Mouse (Mus musculus): ENCODE measurements around the gene Gltpd2. TPM values are rescaled to one million over a fixed set of nuclear protein-coding genes. Genes with fewer than 3 reads are reported as not detected.
"Not testable (repeated sequence)": the region's sequence is repeated elsewhere in the genome, so short reads cannot be mapped to it uniquely, and the experiment has no call there.

Gene Gltpd2
- polyA plus RNA-seq, 1 experiment from 2014 or later: 0.26 TPM

DNA sequence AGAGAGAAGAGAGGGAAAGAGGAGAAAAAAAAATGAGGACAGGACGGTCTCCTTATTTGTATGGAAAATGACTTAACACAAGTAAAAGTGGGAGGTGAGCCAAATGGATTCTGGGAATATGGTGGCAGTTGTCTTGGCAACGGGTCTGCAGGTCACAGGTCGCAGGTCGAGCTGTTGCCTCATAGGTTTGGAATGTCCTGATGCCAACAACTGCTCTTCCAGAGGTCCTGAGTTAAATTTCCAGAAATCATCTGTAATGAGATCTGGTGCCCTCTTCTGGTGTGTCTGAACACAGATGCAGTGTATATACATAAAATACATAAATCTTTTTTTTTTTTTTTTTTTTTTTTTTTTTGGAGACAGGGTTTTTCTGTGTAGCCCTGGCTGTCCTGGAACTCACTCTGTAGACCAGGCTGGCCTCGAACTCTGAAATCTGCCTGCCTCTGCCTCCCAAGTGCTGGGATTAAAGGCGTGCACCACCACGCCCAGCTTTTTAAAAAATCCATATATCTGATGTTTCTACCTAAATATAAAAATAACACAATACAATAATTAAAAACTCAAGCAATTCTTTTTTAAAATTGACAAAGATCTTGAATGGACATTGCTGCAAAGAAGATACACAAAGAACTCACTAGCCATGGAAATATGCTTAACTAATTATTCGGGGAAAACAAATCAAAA lies 4.5 kb downstream of the Gltpd2 start:
- not testable (repeated sequence) for H3K27me3 ChIP-seq; H3K27ac ChIP-seq (replicated peaks); ATAC-seq (ENCODE audit: low FRiP score, low read depth); H3K9ac ChIP-seq; H3K9me3 ChIP-seq; H3K4me2 ChIP-seq; H3K4me3 ChIP-seq
- Histone ChIP-seq H3K36me3 (peaks cover 18% of the 10 kb centered on the region), H3K4me1 (replicated peaks) (peaks cover 25% of the 10 kb centered on the region)
- 92% methylated on average over 8 of the region's 8 CpGs for WGBS

DNA sequence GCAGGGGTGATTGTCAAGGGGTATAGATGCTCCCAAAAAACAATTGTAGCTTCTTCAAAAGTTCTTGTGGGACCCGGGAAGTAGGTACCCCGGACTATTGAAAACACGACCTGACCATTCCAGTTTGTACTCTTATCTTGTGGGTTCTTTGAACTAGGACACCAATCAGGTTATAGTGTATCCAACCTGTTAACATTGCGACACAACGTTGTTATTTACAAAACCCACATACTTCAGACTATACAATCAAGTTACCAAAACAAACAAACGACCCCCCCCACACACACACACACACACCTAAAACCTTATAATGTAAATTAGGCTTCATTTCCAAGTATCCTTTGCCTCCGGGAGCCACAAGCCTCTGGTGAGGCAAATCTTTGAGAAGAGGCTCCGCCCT lies 5.8 kb downstream of the Gltpd2 start:
- 0 out of 2 replicates have a peak overlapping the region, but pooled peaks have one; percentile 35 for H3K9ac ChIP-seq
- no peaks in the 10 kb centered on the region for H3K9me3 ChIP-seq

DNA sequence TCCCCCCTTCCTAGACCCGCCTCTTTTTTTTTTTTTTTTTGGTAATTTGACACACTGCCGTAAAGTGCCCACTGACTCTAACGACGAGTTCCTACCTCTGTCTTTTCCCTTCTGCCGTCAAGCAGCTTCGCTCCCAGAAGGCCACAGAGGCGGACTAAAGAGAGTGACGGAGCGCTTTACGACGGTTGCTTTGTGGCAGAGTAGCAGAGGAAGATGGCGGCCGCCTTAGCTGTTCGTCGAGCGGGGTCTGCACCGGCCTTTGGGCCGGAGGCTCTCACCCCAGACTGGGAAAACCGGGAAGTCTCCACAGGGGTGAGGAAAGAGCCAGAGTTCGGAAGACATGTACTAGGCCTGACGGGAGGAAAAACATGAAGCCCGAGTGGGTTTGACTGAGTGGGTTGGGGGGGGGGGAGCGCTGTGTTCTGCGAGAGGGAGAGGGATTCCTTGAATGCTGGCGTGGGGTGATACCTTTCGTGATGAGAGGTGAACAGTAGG lies 6.2 kb downstream of the Gltpd2 start, which contains the start of gene Psmb6:
Gene Psmb6, plus strand, starts transcription at position 184 of the 495 bp plus-strand sequence.
- WGBS: under 1% methylated on average over 25 of the region's 26 CpGs
- peak; percentile 96 for ATAC-seq (ENCODE audit: low FRiP score, low read depth)
- Histone ChIP-seq H3K27ac (replicated peaks) (peak within 1 kb of the TSS; percentile 71), H3K4me1 (replicated peaks) (peaks cover 20% of the 10 kb centered on the region), H3K27me3 (no peaks in the 10 kb centered on the region), H3K4me3 (peak within 1 kb of the TSS; percentile 75), H3K9ac (peak within 1 kb of the TSS; percentile 62), H3K9me3 (no peaks in the 10 kb centered on the region), H3K4me2 (peak within 1 kb of the TSS; percentile 93), H3K36me3 (peaks cover 22% of the 10 kb centered on the region)

More for the DNA sequence above, 5.8 kb downstream of the Gltpd2 start:
- Histone ChIP-seq H3K27me3 (no peaks in the 10 kb centered on the region), H3K4me1 (replicated peaks) (peaks cover 25% of the 10 kb centered on the region), H3K27ac (replicated peaks) (no peak overlapping the region), H3K4me2 (peak overlapping the region; percentile 93), H3K36me3 (peaks cover 22% of the 10 kb centered on the region), H3K4me3 (peak overlapping the region; percentile 75)
- 8% methylated on average over 8 of the region's 8 CpGs for WGBS
- ATAC-seq (ENCODE audit: low FRiP score, low read depth): peak; percentile 9; the same call in 1 of the 2 replicates

GRCm38 (mm10) chr11:70525726-70526125 lies 6.7 kb downstream of the Gltpd2 start:
- peak overlapping the region; percentile 93 for H3K4me2 ChIP-seq
- H3K9me3 ChIP-seq: no peaks in the 10 kb centered on the region
- WGBS: 2% methylated on average over 12 of the region's 12 CpGs
- peak overlapping the region; percentile 71 for H3K27ac ChIP-seq (replicated peaks)
- peak overlapping the region; percentile 75 for H3K4me3 ChIP-seq
- H3K4me1 ChIP-seq (replicated peaks): peaks cover 18% of the 10 kb centered on the region
- H3K27me3 ChIP-seq: no peaks in the 10 kb centered on the region
- H3K36me3 ChIP-seq: peaks cover 22% of the 10 kb centered on the region
- peak overlapping the region; percentile 62 for H3K9ac ChIP-seq
- peak; percentile 17; the same call in 1 of the 2 replicates for ATAC-seq (ENCODE audit: low FRiP score, low read depth)

- Histone ChIP-seq H3K9me3 (no peaks in the 10 kb centered on the region), H3K9ac (peak overlapping the region; percentile 62), H3K4me3 (peak overlapping the region; percentile 75), H3K27me3 (no peaks in the 10 kb centered on the region), H3K27ac (replicated peaks) (no peak overlapping the region), H3K4me1 (replicated peaks) (peaks cover 18% of the 10 kb centered on the region), H3K36me3 (peaks cover 22% of the 10 kb centered on the region), H3K4me2 (peak overlapping the region; percentile 93)
- ATAC-seq (ENCODE audit: low FRiP score, low read depth): no peak
- whole genome bisulfite sequencing: 91% methylated on average over 12 of the region's 12 CpGs
Measured at GRCm38 (mm10) chr11:70526211-70526610, 7.2 kb downstream of the Gltpd2 start.

DNA sequence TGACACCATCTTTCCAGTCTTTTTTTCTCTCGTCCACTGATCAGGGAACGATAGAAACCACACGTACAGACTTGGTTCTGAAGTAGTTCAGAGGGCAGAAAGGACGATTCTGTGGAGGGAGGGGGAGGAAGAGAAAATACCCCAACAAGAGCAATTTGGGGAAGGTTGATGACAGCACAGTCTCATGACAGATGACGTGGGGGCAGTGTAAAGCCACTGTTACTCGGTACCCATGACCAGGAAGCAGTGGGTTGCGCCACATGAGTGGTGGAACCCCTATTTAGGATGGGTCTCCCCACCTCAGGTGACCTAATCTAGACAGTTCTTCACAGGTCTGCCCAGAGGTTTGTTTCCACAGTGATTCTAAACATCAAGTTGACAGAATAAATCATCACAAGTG lies 9.6 kb downstream of the Gltpd2 start:
- Histone ChIP-seq H3K36me3 (peaks cover 22% of the 10 kb centered on the region), H3K9ac (no peak overlapping the region), H3K4me3 (no peak overlapping the region), H3K27me3 (no peaks in the 10 kb centered on the region), H3K4me1 (replicated peaks) (peaks cover 18% of the 10 kb centered on the region), H3K27ac (replicated peaks) (no peak overlapping the region), H3K4me2 (no peak overlapping the region), H3K9me3 (no peaks in the 10 kb centered on the region)
- ATAC-seq (ENCODE audit: low FRiP score, low read depth): no peak
- 92% methylated on average over 7 of the region's 7 CpGs for WGBS

DNA sequence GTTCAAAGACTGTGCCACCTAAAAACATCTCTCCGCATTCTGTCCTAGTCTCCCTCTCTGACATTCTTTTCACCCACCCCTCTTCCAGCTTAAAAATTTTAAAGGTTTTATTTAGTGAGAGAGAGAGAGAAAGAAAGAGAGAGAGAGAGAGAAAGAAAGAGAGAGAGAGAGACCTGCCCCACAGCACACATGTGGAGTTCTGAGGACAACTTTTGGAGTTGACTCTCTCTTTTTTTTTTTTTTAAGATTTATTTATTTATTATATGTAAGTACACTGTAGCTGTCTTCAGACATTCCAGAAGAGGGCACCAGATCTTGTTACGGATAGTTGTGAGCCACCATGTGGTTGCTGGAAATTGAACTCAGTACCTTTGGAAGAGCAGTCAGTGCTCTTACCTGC lies 12.1 kb downstream of the Gltpd2 start:
- not testable (repeated sequence) for H3K4me3 ChIP-seq; H3K27me3 ChIP-seq; H3K27ac ChIP-seq (replicated peaks); H3K9me3 ChIP-seq; H3K4me1 ChIP-seq (replicated peaks); H3K4me2 ChIP-seq; ATAC-seq (ENCODE audit: low FRiP score, low read depth); H3K9ac ChIP-seq
- H3K36me3 ChIP-seq: peaks cover 22% of the 10 kb centered on the region
- 81% methylated on average over 2 of the region's 2 CpGs for WGBS

GRCm38 (mm10) chr11:70532839-70533238 lies 13.8 kb downstream of the Gltpd2 start, which contains the start of gene Gm40193:
TSS of gene Gm40193 (minus strand) at chr11:70532939.
- no peak within 1 kb of the TSS for H3K4me3 ChIP-seq
- H3K4me2 ChIP-seq: no peak within 1 kb of the TSS
- H3K27me3 ChIP-seq: no peaks in the 10 kb centered on the region
- H3K4me1 ChIP-seq (replicated peaks): no peaks in the 10 kb centered on the region
- 91% methylated on average over 6 of the region's 6 CpGs for WGBS
- no peak for ATAC-seq (ENCODE audit: low FRiP score, low read depth)
- H3K36me3 ChIP-seq: peaks cover 9% of the 10 kb centered on the region
- H3K27ac ChIP-seq (replicated peaks): no peak within 1 kb of the TSS
- H3K9me3 ChIP-seq: no peaks in the 10 kb centered on the region
- no peak within 1 kb of the TSS for H3K9ac ChIP-seq

DNA sequence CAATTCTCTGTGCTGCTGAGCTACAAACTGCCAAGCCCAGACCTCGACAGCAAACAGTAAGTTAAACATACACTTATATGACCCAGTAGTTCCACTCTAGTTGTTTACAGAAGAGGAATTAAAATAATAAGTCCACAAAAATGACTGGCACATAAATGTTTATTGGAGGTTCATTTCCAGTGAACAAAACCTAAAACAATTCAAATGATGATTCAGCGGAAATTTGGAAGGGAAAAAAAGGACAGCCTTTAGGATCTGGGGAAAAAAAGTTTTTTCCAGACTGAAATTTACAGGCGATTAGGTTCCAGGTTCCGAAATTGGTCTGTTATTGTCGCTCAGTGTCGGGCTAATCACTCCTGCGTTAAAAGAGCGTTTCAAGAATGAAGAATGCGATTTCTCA lies 20.4 kb downstream of the Gltpd2 start:
- Histone ChIP-seq H3K4me3 (peak overlapping the region; percentile 69), H3K27me3 (no peaks in the 10 kb centered on the region), H3K27ac (replicated peaks) (no peak overlapping the region), H3K9ac (peak overlapping the region; percentile 60), H3K36me3 (no peaks in the 10 kb centered on the region), H3K4me1 (replicated peaks) (peaks cover 12% of the 10 kb centered on the region), H3K9me3 (no peaks in the 10 kb centered on the region), H3K4me2 (peak overlapping the region; percentile 82)
- WGBS: 18% methylated on average over 9 of the region's 9 CpGs
- no peak for ATAC-seq (ENCODE audit: low FRiP score, low read depth)

DNA sequence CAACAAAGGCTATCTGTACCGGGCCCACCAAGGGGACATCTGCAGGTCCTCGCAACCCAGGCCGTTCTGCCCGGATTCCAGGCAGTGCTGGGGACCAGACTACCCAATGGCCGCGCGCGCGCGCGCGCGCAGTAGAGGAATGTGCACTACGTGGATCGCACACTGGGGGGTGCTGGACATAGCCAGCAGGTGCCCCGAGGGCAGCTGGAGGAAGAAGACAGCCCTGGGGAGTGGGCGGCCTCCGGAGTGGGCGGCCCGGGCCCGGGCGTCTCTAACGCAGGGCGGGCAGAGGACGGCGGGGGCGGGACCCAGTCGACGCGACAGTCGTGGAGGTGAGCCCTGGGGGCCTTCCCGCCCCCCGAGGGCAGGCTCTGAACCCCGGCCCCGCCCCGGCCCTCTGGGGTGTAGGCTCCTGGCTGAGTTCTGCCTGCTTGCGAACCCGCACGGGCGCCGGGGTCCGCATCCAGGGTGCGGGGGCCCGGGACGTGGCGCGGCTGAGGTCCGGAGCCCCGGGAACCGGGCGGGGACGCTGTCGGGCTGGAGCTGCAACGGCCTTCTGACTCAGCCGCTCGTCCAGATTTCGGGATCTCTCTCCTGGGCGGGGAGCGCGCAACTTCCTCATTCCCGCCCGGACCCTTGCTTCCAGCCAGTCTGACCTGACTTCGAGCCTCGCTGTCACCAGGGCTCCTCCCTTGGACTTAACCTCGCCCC lies 21.0 kb downstream of the Gltpd2 start, which contains the start of gene Pld2:
Gene Pld2, plus strand, starts transcription at position 188 of the 711 bp plus-strand sequence.
- no peaks in the 10 kb centered on the region for H3K9me3 ChIP-seq
- no peaks in the 10 kb centered on the region for H3K36me3 ChIP-seq
- peak within 1 kb of the TSS; percentile 69 for H3K4me3 ChIP-seq
- H3K4me1 ChIP-seq (replicated peaks): peaks cover 12% of the 10 kb centered on the region
- no peaks in the 10 kb centered on the region for H3K27me3 ChIP-seq
- peak within 1 kb of the TSS; percentile 82 for H3K4me2 ChIP-seq
- ATAC-seq (ENCODE audit: low FRiP score, low read depth): peak; percentile 93
- H3K27ac ChIP-seq (replicated peaks): peak within 1 kb of the TSS; percentile 66
- H3K9ac ChIP-seq: peak within 1 kb of the TSS; percentile 60
- under 1% methylated on average over 60 of the region's 65 CpGs for WGBS

DNA sequence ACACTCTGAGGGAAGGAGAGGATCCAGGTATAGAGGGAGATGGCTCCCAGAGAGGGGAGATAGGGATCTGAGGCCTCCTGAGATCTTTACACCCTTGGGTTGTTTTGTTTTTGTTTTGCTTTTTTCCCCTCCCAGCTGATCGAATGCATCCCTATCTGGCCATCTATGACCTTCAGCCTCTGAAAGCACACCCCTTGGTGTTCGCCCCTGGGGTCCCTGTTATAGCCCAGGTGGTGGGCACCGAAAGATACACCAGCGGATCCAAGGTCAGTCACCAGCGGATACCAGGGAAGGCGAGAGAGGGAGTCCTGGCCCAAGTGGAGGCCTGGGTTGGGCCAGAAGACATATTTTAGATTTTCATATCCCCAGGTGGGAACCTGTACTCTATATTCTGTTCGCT lies 21.9 kb downstream of the Gltpd2 start:
- H3K4me2 ChIP-seq: peak overlapping the region; percentile 82
- H3K9me3 ChIP-seq: no peaks in the 10 kb centered on the region
- peaks cover 12% of the 10 kb centered on the region for H3K4me1 ChIP-seq (replicated peaks)
- no peak for ATAC-seq (ENCODE audit: low FRiP score, low read depth)
- H3K9ac ChIP-seq: 0 out of 2 replicates have a peak overlapping the region, but pooled peaks have one; percentile 60
- H3K36me3 ChIP-seq: no peaks in the 10 kb centered on the region
- 85% methylated on average over 7 of the region's 7 CpGs for WGBS
- H3K4me3 ChIP-seq: peak overlapping the region; percentile 69
- H3K27me3 ChIP-seq: no peaks in the 10 kb centered on the region
- H3K27ac ChIP-seq (replicated peaks): 0 out of 2 replicates have a peak overlapping the region, but pooled peaks have one; percentile 66

DNA sequence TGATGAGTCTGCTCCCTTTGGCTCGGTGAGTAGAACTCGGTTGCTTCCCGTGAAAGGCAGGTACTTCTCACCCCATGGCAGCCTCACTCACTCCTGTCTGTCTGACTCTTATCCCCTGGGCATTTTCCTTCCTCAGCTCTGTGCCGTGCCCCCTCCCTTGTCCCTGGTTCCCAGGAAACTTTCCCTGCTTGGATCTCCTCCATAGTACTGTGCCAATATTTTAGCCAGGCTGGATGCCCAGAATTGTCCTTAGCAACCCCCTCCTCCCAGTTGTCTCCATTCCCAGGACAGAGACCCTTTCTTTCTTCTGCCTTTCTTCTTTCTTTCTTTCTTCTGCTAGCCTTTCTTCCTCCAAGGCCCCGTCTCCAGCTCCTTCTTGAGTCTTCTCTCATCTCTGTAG lies 22.4 kb downstream of the Gltpd2 start:
- peak overlapping the region; percentile 18; the same call in 1 of the 2 replicates for H3K4me3 ChIP-seq
- 55% methylated on average over 5 of the region's 5 CpGs for WGBS
- H3K9me3 ChIP-seq: no peaks in the 10 kb centered on the region
- H3K27me3 ChIP-seq: no peaks in the 10 kb centered on the region
- H3K4me1 ChIP-seq (replicated peaks): peaks cover 12% of the 10 kb centered on the region
- peak overlapping the region; percentile 82 for H3K4me2 ChIP-seq
- peak overlapping the region; percentile 61; the same call in 1 of the 2 replicates for H3K27ac ChIP-seq (replicated peaks)
- no peak overlapping the region for H3K9ac ChIP-seq
- ATAC-seq (ENCODE audit: low FRiP score, low read depth): peak; percentile 52
- H3K36me3 ChIP-seq: no peaks in the 10 kb centered on the region
